Mouse (Mus musculus) neutrophil, adult 5-6 weeks (primary cell): Measurements from ENCODE around the gene Lrig1. TPM values are rescaled to one million over a fixed set of nuclear protein-coding genes. Genes with fewer than 3 reads are reported as not detected.
A peak's percentile ranks its signal among the peaks of the same experiment; 100 is the strongest.

Experiments
- ATAC-seq: fragments of 151-379, 151-347 bp; 2 replicates; pipeline ENCODE4 v1.8.0; 2017; ENCODE audit warnings: mild to moderate bottlenecking, moderate TSS enrichment; ENCODE audit not compliant: insufficient number of reproducible peaks, poor library complexity, low FRiP score, severe bottlenecking; ENCODE audit errors: extremely low read depth
- total RNA-seq: library from RNA; stranded (forward); fragments of 200-1000 nt; gene quantifications from 2 replicates; pipeline ENCODE4 v1.2.3, GENCODE M21; 2017

Lrig1 gene
- 1.9 and 2.0 TPM in 2 replicates for total RNA-seq

- ATAC-seq = peak; percentile 90
Observed at GRCm38 (mm10) chr6:94700067-94700491, at the start of gene Lrig1. Lrig1 (minus strand) TSS chr6:94700158.

GRCm38 (mm10) chr6:94749626-94750025 lies 49.7 kb upstream of the Lrig1 start:
- ATAC-seq = no peak

DNA sequence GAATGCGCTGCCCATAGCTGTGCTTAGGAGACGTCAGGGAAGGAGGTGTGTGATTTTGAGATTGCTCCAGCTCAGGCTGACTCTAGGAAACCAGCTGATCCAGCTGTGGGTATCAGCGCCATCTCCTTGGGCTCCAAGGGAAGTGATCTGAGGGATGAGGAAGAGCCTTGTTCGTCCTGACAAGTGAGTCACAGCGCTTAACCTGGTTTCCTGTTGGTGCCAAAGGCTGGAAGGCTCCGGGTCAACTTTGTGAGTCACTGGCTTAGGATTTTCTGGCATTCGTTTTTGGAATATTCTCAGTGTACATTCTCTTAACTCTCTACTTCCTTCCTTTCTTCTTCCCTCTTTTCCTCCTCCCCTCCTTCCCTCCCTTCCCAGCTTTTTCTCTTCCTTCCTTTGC lies 48.4 kb upstream of the Lrig1 start:
- no peak for ATAC-seq

GRCm38 (mm10) chr6:94740117-94740729 lies 40.3 kb upstream of the Lrig1 start:
- ATAC-seq = no peak

GRCm38 (mm10) chr6:94738647-94739046 lies 38.7 kb upstream of the Lrig1 start:
- ATAC-seq = no peak

DNA sequence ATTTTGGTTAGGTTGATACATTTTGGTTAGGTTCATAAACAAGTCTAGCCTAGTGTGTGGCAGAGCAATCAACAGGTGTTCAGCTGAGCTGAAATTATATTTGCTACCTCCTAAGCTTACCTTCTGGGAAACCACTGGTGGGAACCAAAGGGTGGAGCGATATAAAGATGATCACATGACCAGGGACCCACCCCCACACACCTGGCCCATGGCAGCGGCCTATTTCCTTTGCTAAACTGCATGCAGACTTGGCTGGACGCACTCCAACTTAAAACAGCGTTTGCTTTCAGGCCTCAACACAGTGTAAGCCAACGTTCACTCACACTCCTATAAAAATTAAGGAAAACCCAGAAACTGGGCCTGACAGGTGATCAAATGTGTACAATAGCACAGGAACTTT lies 33.9 kb upstream of the Lrig1 start:
- ATAC-seq = no peak

DNA sequence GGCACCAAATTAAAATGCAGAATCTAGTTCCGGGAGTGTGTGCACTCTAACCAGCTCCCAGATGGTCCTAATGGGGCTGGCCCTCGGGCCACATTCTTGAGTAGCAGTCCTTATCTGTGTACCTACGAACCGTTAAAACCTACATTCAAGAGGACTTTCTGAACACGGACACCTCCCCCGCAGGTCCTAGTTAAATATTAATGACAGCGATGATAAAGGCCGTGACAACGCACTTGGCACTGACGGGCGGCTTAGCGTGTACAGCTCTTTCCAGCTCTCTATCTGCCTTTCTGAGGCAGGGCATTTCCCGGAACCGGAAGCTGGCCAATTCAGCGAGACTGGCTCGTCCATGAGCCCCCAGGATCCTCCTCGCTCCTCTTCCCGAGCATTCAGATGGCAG lies 29.9 kb upstream of the Lrig1 start:
- no peak for ATAC-seq

- no peak for ATAC-seq
Observed at GRCm38 (mm10) chr6:94729132-94729531, 29.2 kb upstream of the Lrig1 start.

GRCm38 (mm10) chr6:94724612-94725011 lies 24.7 kb upstream of the Lrig1 start:
- ATAC-seq = no peak

- ATAC-seq = no peak
Observed at GRCm38 (mm10) chr6:94718607-94719346, 18.8 kb upstream of the Lrig1 start.

DNA sequence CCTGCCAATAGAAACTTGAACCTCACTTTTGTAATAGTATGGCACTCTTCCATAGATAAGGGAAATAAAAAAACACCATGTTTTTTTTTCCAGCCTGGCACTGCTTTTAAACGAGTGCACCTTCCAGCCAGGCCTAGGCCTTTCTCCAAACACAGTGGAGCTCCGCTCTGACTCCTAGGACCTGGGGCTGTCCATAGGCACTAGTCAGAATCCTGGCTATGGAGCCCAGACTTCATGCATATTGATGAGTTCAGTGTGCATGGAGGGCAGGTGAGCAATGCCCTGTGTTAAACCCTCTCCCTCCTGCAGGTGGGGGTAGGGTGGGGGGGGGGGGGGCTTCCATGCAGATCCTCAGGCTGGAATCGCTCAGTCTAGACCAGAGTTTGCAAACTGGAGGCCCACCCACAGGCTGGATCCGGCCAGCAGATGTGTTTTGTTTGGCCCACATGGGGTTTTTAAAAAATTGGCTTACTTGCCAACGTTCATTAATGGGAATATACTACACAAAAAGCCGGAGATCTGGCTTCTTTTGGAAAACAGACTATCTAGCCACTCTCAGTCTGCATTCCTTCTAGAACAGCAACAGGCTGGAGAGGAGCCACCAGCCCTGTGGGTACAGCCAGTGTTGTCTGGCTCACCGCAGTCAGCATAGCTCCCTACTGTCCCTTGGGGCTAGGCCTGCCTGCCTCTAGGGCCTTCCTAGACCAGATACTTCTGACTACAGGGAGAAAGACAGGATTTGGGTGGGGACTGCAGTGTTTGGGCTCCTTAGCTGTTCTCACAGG lies 17.9 kb upstream of the Lrig1 start:
- no peak for ATAC-seq

DNA sequence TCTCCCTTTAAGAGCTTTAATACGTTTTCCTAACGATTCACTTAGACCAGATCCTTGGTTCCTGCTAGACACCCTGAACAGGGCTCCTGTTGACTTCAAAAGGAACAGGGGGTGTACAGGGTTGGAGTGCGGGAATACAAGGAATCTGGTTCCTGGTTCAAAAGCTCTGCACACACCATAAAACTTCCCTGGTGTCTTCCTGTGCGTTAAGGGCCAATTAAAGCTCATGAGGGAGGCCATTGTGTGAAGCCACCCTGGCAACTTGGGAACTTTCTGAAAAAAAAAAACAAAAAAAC lies 15.6 kb upstream of the Lrig1 start:
- no peak for ATAC-seq

- no peak for ATAC-seq
Observed at GRCm38 (mm10) chr6:94714815-94715644, 15.1 kb upstream of the Lrig1 start.

- ATAC-seq = no peak
Observed at GRCm38 (mm10) chr6:94709832-94710231, 9.9 kb upstream of the Lrig1 start.

- ATAC-seq = no peak
Observed at GRCm38 (mm10) chr6:94709150-94709549, 9.2 kb upstream of the Lrig1 start.

DNA sequence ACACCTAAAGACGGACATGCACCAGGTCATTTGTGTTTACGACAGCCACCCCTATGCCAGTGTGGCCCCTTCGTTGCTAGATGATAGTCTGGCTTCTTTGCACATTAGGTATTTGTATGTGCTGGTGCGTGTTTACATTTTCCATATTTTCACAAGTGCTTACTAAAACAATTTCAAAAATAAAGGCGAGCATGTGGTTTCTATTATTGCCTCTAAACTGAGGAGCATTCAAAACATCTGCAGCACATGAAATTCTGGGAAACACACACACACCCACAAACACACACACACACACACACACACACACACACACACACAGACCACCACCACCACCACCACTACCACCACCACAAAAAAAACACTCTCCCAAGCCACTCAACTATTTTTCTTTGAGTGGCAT lies 7.3 kb upstream of the Lrig1 start:
- ATAC-seq = no peak

- no peak for ATAC-seq
Observed at GRCm38 (mm10) chr6:94705931-94706330, 6.0 kb upstream of the Lrig1 start.

DNA sequence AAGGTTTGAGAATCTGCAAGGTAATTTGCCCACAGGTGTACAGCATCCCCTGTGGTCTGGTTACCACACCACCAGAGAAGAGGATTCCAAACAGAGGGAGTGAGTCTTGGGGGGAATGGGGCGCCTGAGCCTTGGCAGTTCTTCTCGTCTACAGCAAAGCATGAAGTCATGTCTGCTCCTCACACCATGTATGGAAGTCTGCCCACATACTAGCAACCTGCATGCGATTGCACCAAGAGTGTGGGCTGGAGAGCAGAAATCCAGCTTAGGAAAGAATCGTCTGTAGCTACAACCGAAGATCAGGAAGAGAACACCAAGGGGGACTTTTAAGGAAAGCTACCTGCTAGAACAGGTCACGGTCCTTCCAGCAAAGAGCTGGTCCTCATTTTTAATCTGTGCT lies 3.0 kb upstream of the Lrig1 start:
- no peak for ATAC-seq

DNA sequence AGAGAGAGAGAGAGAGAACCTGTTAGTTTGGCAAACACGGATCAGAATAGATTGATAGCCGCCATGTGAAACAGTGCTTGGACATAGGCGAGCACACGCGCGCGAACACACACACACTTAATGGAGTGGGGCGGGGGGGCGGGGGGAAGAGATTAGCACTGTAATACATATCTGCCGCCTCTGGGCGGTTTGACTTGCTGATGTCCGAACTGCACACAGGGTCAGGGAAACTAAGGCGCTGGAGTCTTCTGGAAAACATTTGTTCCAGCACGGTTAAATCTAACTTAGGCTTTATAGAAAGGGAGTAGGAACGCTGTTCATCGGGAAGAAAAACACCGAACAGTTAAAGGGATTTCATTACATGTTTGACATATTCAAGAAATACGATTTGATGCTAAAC lies 1.1 kb upstream of the Lrig1 start:
- ATAC-seq = no peak
